ENCODE assay signal across 21 mouse cellular contexts in the genomic region with DNA sequence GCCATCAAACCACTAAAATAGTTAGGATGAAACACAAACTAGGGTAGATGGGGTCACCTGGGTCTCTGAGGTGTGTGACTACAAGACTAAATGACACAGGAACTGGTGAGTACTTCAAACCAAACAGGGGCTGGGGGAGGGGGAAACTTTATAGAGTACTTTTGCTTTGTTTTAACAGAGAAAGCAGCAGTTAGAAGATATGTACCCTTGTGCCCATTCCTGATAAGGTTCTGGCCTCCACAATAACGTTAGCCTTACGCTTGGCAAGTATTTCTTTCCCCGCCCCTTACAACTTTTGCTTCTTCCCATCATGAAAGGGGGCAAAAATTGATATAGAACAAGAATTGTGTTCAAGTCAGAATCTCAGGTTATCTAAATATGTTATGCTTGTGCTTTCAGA. TPM values are rescaled to one million over a fixed set of nuclear protein-coding genes. Genes with fewer than 3 reads are reported as not detected.
"Had no signal": no experiment of that assay in that cellular context is flagged by ENCODE, and none has a peak within 500 bp of the region (broad histone marks: within the 10 kb centered on the region; RNA-seq: fewer than 3 reads in every experiment).

No protein-coding gene starts in this region.

- H3K4me3 ChIP-seq: kidney, embryonic 15.5 days; limb, embryonic 13.5 days; megakaryocyte, embryonic 14.5 days; neural tube, embryonic 13.5 days; stomach, embryonic 15.5 days had no signal

- H3K9me3 ChIP-seq: kidney, embryonic 15.5 days; limb, embryonic 13.5 days; megakaryocyte, embryonic 14.5 days; midbrain, embryonic 12.5 days; neural tube, embryonic 13.5 days; stomach, embryonic 15.5 days had no signal

- ATAC-seq: lung, postnatal 0 days; midbrain, embryonic 16.5 days had no signal

- H3K9ac ChIP-seq: kidney, embryonic 15.5 days; limb, embryonic 13.5 days; midbrain, embryonic 12.5 days; neural tube, embryonic 13.5 days; stomach, embryonic 15.5 days had no signal

- DNase-seq: kidney, adult 18-20 months; kidney, postnatal 14 days; left cerebral cortex, postnatal 4 days; lung, adult 2 months; lung, postnatal 4 days; retina, postnatal 1 day; right cerebral cortex, postnatal 4 days; spleen, adult 18-20 months; thymus, postnatal 36 days had no signal

- H3K36me3 ChIP-seq: kidney, embryonic 15.5 days; limb, embryonic 13.5 days; midbrain, embryonic 12.5 days; neural tube, embryonic 13.5 days; stomach, embryonic 15.5 days had no signal

- H3K27ac ChIP-seq: kidney, embryonic 15.5 days; limb, embryonic 13.5 days; midbrain, embryonic 12.5 days; neural tube, embryonic 13.5 days; stomach, embryonic 15.5 days had no signal

- H3K4me2 ChIP-seq: kidney, embryonic 15.5 days; limb, embryonic 13.5 days; midbrain, embryonic 12.5 days; neural tube, embryonic 13.5 days; stomach, embryonic 15.5 days had no signal

RNA-seq across cellular contexts. Expression of a gene that starts 3.6 kb away (rescaled TPM):
- total RNA-seq: layer of hippocampus, postnatal 14 days; left cerebral cortex, postnatal 10 days; left cerebral cortex, postnatal 4 days had no signal
- polyA plus RNA-seq: kidney, embryonic 15.5 days; large intestine, adult 2 months; lung, adult 2 months; lung, postnatal 0 days; thymus, postnatal 0 days had no signal
